Mouse (Mus musculus) erythroblast, embryonic 14.5 days (primary cell): Measurements from ENCODE around the gene Olfr625-ps1. TPM values are rescaled to one million over a fixed set of nuclear protein-coding genes. Genes with fewer than 3 reads are reported as not detected.

Source experiments
- H3K27me3 ChIP-seq: 2 replicates; pipeline ENCODE4 v1.6.1; 2012; ENCODE audit warnings: inconsistent platforms; ENCODE audit not compliant: control insufficient read depth
- H3K36me3 ChIP-seq: 2 replicates; pipeline ENCODE4 v1.6.1; 2012; ENCODE audit warnings: mild to moderate bottlenecking, inconsistent platforms; ENCODE audit not compliant: control insufficient read depth
- H3K4me1 ChIP-seq: 2 replicates; pipeline ENCODE4 v1.6.1; 2012; ENCODE audit warnings: inconsistent platforms; ENCODE audit not compliant: control insufficient read depth
- H3K4me3 ChIP-seq: replicated peaks from 2 replicates; pipeline ENCODE3; 2012; ENCODE audit warnings: moderate library complexity, mild to moderate bottlenecking, inconsistent platforms
- H3K9me3 ChIP-seq: 2 replicates; pipeline ENCODE4 v1.6.1; 2012; ENCODE audit warnings: low read length, inconsistent platforms, mixed read lengths; ENCODE audit not compliant: control insufficient read depth
- GATA1 ChIP-seq: IDR thresholded peaks from 2 replicates; pipeline ENCODE4 v1.6.1; 2012; ENCODE audit warnings: low read length, inconsistent platforms, mixed read lengths
- TAL1 ChIP-seq: IDR thresholded peaks from 3 replicates; pipeline ENCODE4 v1.6.1; 2012; ENCODE audit warnings: low read length, inconsistent platforms, mixed read lengths
- polyA plus RNA-seq: library from polyadenylated mRNA; stranded (reverse); fragments of >175 nt; gene quantifications from 2 replicates; pipeline ENCODE4 v1.2.3, GENCODE M21; 2012

Olfr625-ps1 gene
- polyA plus RNA-seq, 1 experiment: not detected

- no peaks in the 10 kb centered on the region for H3K27me3 ChIP-seq
- H3K36me3 ChIP-seq: no peaks in the 10 kb centered on the region
- TF ChIP-seq TAL1 (no peak), GATA1 (no peak)
- H3K4me3 ChIP-seq: no peak within 1 kb of the TSS
- H3K9me3 ChIP-seq: no peaks in the 10 kb centered on the region
- no peaks in the 10 kb centered on the region for H3K4me1 ChIP-seq
These were observed 47.6 kb downstream of the Olfr625-ps1 start, which contains the start of gene Olfr628 for GRCm38 (mm10) chr7:103730074-103730473. Gene Olfr628 (plus strand): TSS chr7:103730374.

Other genes starting within 250 kb of the Olfr625-ps1 start
- gene Olfr605, start 237.3 kb upstream of the Olfr625-ps1 start, polyA plus RNA-seq: not detected in 2 replicates
- gene Olfr606, start 233.7 kb upstream of the Olfr625-ps1 start, polyA plus RNA-seq: not detected in 2 replicates
- gene Olfr607, start 218.6 kb upstream of the Olfr625-ps1 start, polyA plus RNA-seq: not detected in 2 replicates
- gene Olfr608, start 212.8 kb upstream of the Olfr625-ps1 start, polyA plus RNA-seq: not detected in 2 replicates
- not detected in 2 replicates for gene Olfr609, start 184.7 kb upstream of the Olfr625-ps1 start, polyA plus RNA-seq
- not detected in 2 replicates for gene Olfr610, start 170.6 kb upstream of the Olfr625-ps1 start, polyA plus RNA-seq
- gene Olfr611, start 161.9 kb upstream of the Olfr625-ps1 start, polyA plus RNA-seq: not detected in 2 replicates
- not detected in 2 replicates for gene Olfr612, start 140.0 kb upstream of the Olfr625-ps1 start, polyA plus RNA-seq
- gene Olfr613, start 134.6 kb upstream of the Olfr625-ps1 start, polyA plus RNA-seq: not detected in 2 replicates
- gene Olfr615, start 126.6 kb upstream of the Olfr625-ps1 start, polyA plus RNA-seq: not detected in 2 replicates
- gene Olfr616, start 113.6 kb upstream of the Olfr625-ps1 start, polyA plus RNA-seq: not detected in 2 replicates
- not detected in 2 replicates for gene Olfr617, start 109.7 kb upstream of the Olfr625-ps1 start, polyA plus RNA-seq
- gene Olfr618, start 92.6 kb upstream of the Olfr625-ps1 start, polyA plus RNA-seq: not detected in 2 replicates
- not detected in 2 replicates for gene Olfr619, start 82.1 kb upstream of the Olfr625-ps1 start, polyA plus RNA-seq
- not detected in 2 replicates for gene Olfr620, start 70.2 kb upstream of the Olfr625-ps1 start, polyA plus RNA-seq
- not detected in 2 replicates for gene Olfr622, start 40.0 kb upstream of the Olfr625-ps1 start, polyA plus RNA-seq
- gene Olfr623, start 19.0 kb upstream of the Olfr625-ps1 start, polyA plus RNA-seq: not detected in 2 replicates
- gene Olfr624, start 11.5 kb upstream of the Olfr625-ps1 start, polyA plus RNA-seq: not detected in 2 replicates
- not detected in 2 replicates for gene Olfr243, start 32.0 kb downstream of the Olfr625-ps1 start, polyA plus RNA-seq
- not detected in 2 replicates for gene Olfr628, start 47.7 kb downstream of the Olfr625-ps1 start, polyA plus RNA-seq
- not detected in 2 replicates for gene Olfr629, start 62.2 kb downstream of the Olfr625-ps1 start, polyA plus RNA-seq
- not detected in 2 replicates for gene Olfr630, start 74.6 kb downstream of the Olfr625-ps1 start, polyA plus RNA-seq
- not detected in 2 replicates for gene Olfr69, start 88.9 kb downstream of the Olfr625-ps1 start, polyA plus RNA-seq
- 0.02 TPM in 1 of 2 replicates, not detected in the other for gene Olfr68, start 97.0 kb downstream of the Olfr625-ps1 start, polyA plus RNA-seq
- gene Olfr67, start 109.1 kb downstream of the Olfr625-ps1 start, polyA plus RNA-seq: not detected in 2 replicates
- gene Hbb-bt, start 131.3 kb downstream of the Olfr625-ps1 start, polyA plus RNA-seq: 22,007 and 54,805 TPM in 2 replicates
- gene Hbb-bs, start 145.4 kb downstream of the Olfr625-ps1 start, polyA plus RNA-seq: 263,491 and 269,873 TPM in 2 replicates
- 0.10 TPM in 1 of 2 replicates, not detected in the other for gene Hbb-bh2, start 157.8 kb downstream of the Olfr625-ps1 start, polyA plus RNA-seq
- 4.0 and 4.3 TPM in 2 replicates for gene Hbb-bh1, start 160.4 kb downstream of the Olfr625-ps1 start, polyA plus RNA-seq
- 85.0 and 543 TPM in 2 replicates for gene Hbb-y, start 170.5 kb downstream of the Olfr625-ps1 start, polyA plus RNA-seq
- gene Olfr66, start 203.5 kb downstream of the Olfr625-ps1 start, polyA plus RNA-seq: not detected in 2 replicates
- gene Olfr64, start 211.8 kb downstream of the Olfr625-ps1 start, polyA plus RNA-seq: not detected in 2 replicates
- gene Olfr65, start 220.8 kb downstream of the Olfr625-ps1 start, polyA plus RNA-seq: 0.08 TPM in 1 of 2 replicates, not detected in the other
- 0.10 TPM in 1 of 2 replicates, not detected in the other for gene Olfr631, start 246.1 kb downstream of the Olfr625-ps1 start, polyA plus RNA-seq